Mouse (Mus musculus): Measurements from ENCODE around the gene Wdr18. TPM values are rescaled to one million over a fixed set of nuclear protein-coding genes. Genes with fewer than 3 reads are reported as not detected.

The Wdr18 gene
- polyA plus RNA-seq, 1 experiment from 2014 or later: 83.6 TPM

DNA sequence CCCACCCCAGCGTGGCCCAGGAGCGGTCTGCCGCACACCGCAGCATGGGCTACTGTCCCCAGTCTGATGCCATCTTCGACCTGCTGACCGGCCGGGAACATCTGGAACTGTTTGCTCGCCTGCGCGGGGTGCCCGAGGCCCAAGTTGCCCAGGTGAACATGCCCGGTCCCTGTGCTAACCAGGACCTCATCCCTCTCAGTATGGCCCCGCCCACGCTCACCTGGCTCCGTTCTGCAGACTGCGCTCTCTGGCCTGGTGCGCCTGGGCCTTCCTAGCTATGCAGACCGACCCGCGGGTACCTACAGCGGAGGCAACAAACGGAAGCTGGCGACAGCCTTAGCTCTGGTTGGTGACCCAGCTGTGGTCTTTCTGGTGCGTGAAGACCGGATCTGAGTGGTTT, 53.7 kb downstream of the Wdr18 start:
- 30% methylated on average over 25 of the region's 25 CpGs for WGBS
- Histone ChIP-seq H3K36me3 (peaks cover 13% of the 10 kb centered on the region), H3K4me1 (peaks cover 14% of the 10 kb centered on the region), H3K4me2 (no peak overlapping the region), H3K4me3 (no peak overlapping the region), H3K27ac (no peak overlapping the region), H3K9ac (no peak overlapping the region), H3K9me3 (peaks cover 10% of the 10 kb centered on the region; the same call in 1 of the 2 replicates), H3K27me3 (peaks cover 54% of the 10 kb centered on the region)
- no peak for ATAC-seq (ENCODE audit: insufficient number of reproducible peaks, low FRiP score, low TSS enrichment, low read depth)

DNA sequence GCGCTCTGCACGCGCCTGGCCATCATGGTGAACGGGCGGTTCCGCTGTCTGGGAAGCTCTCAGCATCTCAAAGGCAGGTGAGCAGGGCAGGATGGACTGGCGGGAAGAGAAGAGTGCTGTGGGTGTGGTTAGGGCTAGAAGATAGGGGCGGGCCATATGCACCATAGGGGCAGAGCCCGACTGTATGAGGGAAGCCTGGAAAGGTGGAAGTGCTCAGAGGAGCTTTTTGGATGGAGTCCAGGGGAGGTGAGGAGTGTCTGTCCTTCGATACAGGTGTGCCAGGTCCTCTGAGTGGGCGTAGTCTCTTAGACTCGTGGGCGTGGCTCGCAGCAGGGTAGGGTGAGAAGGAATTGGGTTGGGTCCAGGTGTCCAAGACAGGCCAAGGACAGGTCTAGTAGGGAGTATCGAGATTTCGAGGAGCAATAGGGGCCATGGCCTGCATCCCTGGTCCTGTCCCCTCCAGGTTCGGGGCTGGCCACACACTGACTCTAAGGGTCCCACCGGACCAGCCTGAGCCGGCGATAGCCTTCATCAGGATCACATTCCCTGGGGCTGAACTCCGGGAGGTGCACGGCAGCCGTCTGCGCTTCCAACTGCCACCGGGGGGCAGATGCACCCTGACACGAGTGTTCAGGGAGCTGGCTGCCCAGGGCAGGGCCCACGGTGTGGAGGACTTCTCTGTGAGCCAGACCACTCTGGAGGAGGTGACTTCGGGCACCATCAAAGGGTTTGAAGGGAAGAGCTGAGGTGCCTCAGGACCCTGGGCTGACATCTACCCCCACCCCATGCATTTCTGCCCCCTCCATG, 54.7 kb downstream of the Wdr18 start:
- peaks cover 12% of the 10 kb centered on the region for H3K36me3 ChIP-seq
- H3K27ac ChIP-seq: no peak overlapping the region
- no peak overlapping the region for H3K9ac ChIP-seq
- peaks cover 54% of the 10 kb centered on the region for H3K27me3 ChIP-seq
- ATAC-seq (ENCODE audit: insufficient number of reproducible peaks, low FRiP score, low TSS enrichment, low read depth): no peak
- WGBS: 16% methylated on average over 28 of the region's 28 CpGs
- no peak overlapping the region for H3K4me3 ChIP-seq
- H3K4me1 ChIP-seq: peaks cover 25% of the 10 kb centered on the region
- H3K9me3 ChIP-seq: peaks cover 10% of the 10 kb centered on the region; the same call in 1 of the 2 replicates
- no peak overlapping the region for H3K4me2 ChIP-seq

DNA sequence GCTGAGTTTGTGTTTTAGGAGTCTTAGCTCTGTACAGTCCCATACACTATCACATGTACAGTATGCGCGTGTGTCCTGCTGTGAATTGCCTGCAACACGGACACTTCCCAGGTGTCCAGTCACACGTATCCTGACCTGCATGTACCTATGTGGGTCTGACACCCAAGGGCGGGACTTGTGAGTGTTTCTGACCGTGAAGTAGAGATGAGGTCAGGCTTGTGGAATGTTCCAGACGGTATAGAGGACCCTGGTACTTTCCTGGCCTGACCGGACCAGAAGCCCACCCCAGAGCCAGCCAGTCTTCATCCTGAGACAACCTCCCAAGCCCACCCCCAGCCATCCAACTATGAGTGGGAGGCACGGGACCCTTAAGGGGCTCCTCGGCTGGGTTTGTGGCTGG, 55.6 kb downstream of the Wdr18 start:
- H3K9ac ChIP-seq: no peak overlapping the region
- 0 out of 2 replicates have a peak, but pooled peaks cover 5% of the 10 kb centered on the region for H3K36me3 ChIP-seq
- 71% methylated on average over 10 of the region's 10 CpGs for WGBS
- no peak overlapping the region for H3K27ac ChIP-seq
- H3K27me3 ChIP-seq: peaks cover 54% of the 10 kb centered on the region
- H3K4me3 ChIP-seq: no peak overlapping the region
- H3K9me3 ChIP-seq: 0 out of 2 replicates have a peak, but pooled peaks cover 4% of the 10 kb centered on the region
- ATAC-seq (ENCODE audit: insufficient number of reproducible peaks, low FRiP score, low TSS enrichment, low read depth): no peak
- peaks cover 34% of the 10 kb centered on the region for H3K4me1 ChIP-seq
- no peak overlapping the region for H3K4me2 ChIP-seq

DNA sequence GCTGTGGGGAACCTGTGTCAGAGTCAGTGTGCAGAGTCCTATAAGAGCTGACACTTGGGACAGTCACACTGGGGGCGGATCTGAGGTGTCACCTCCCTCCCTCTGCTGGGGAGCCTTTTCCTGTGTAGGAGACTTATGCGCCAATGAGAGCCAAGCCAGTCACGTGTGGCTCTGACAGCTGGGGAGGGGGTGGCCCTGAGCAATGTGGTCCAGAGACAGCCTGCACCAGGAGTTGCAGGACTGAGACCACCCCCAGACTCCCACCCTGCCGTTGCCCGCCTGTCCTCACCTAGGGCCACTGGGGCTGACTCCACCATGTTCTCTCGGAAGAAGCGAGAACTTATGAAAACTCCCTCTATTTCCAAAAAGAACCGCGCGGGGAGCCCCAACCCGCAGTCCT, 56.6 kb downstream of the Wdr18 start, which contains the start of gene Arhgap45:
TSS of gene Arhgap45 (plus strand) at position 143 of the 400 bp plus-strand sequence.
- Histone ChIP-seq H3K4me3 (peak within 1 kb of the TSS; percentile 10; the same call in 1 of the 2 replicates), H3K9me3 (no peaks in the 10 kb centered on the region)

GRCm38 (mm10) chr10:80016931-80017330, 57.0 kb downstream of the Wdr18 start:
- peak overlapping the region; percentile 10; the same call in 1 of the 2 replicates for H3K4me3 ChIP-seq
- no peak overlapping the region for H3K4me2 ChIP-seq
- no peaks in the 10 kb centered on the region for H3K9me3 ChIP-seq
- H3K36me3 ChIP-seq: no peaks in the 10 kb centered on the region
- 81% methylated on average over 10 of the region's 10 CpGs for WGBS
- peaks cover 34% of the 10 kb centered on the region for H3K4me1 ChIP-seq
- no peak overlapping the region for H3K9ac ChIP-seq
- ATAC-seq (ENCODE audit: insufficient number of reproducible peaks, low FRiP score, low TSS enrichment, low read depth): no peak
- H3K27me3 ChIP-seq: peaks cover 50% of the 10 kb centered on the region
- no peak overlapping the region for H3K27ac ChIP-seq

More for the DNA sequence above, 56.6 kb downstream of the Wdr18 start, which contains the start of gene Arhgap45:
- no peaks in the 10 kb centered on the region for H3K36me3 ChIP-seq
- ATAC-seq (ENCODE audit: insufficient number of reproducible peaks, low FRiP score, low TSS enrichment, low read depth): no peak
- H3K9ac ChIP-seq: no peak within 1 kb of the TSS
- peaks cover 34% of the 10 kb centered on the region for H3K4me1 ChIP-seq
- WGBS: 60% methylated on average over 11 of the region's 11 CpGs
- H3K27me3 ChIP-seq: peaks cover 54% of the 10 kb centered on the region
- H3K27ac ChIP-seq: no peak within 1 kb of the TSS
- H3K4me2 ChIP-seq: no peak within 1 kb of the TSS

DNA sequence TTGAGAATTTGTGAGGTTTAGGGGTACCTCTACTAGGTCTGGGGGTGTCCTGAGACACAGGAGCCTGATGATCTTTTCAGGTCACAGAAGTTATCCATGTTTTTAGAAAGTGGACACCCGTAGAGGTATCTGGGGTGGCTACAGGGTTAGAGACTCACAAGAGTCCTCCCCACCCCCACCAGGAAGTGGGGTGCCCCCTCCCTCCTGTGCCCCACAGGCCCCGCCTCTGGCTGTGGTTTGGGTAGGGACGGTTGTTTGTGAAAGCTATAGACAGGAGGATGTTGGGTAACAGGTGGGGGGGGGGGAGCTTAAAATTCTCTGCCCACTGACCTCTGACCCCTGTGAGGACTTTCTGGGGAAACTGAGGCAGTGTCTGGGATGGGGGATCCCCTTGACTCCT, 57.4 kb downstream of the Wdr18 start:
- Histone ChIP-seq H3K4me3 (no peak overlapping the region), H3K9ac (no peak overlapping the region), H3K27me3 (peaks cover 46% of the 10 kb centered on the region), H3K36me3 (no peaks in the 10 kb centered on the region), H3K4me1 (peaks cover 34% of the 10 kb centered on the region), H3K27ac (no peak overlapping the region), H3K9me3 (no peaks in the 10 kb centered on the region), H3K4me2 (no peak overlapping the region)
- WGBS: 71% methylated on average over 3 of the region's 3 CpGs
- no peak for ATAC-seq (ENCODE audit: insufficient number of reproducible peaks, low FRiP score, low TSS enrichment, low read depth)

- Histone ChIP-seq H3K4me3 (no peak overlapping the region), H3K27ac (no peak overlapping the region), H3K4me2 (no peak overlapping the region), H3K36me3 (no peaks in the 10 kb centered on the region), H3K9me3 (no peaks in the 10 kb centered on the region), H3K9ac (no peak overlapping the region), H3K4me1 (peaks cover 34% of the 10 kb centered on the region), H3K27me3 (peaks cover 42% of the 10 kb centered on the region)
- WGBS: 82% methylated on average over 14 of the region's 14 CpGs
- ATAC-seq (ENCODE audit: insufficient number of reproducible peaks, low FRiP score, low TSS enrichment, low read depth): no peak
These were observed 57.8 kb downstream of the Wdr18 start for GRCm38 (mm10) chr10:80017771-80018170.

DNA sequence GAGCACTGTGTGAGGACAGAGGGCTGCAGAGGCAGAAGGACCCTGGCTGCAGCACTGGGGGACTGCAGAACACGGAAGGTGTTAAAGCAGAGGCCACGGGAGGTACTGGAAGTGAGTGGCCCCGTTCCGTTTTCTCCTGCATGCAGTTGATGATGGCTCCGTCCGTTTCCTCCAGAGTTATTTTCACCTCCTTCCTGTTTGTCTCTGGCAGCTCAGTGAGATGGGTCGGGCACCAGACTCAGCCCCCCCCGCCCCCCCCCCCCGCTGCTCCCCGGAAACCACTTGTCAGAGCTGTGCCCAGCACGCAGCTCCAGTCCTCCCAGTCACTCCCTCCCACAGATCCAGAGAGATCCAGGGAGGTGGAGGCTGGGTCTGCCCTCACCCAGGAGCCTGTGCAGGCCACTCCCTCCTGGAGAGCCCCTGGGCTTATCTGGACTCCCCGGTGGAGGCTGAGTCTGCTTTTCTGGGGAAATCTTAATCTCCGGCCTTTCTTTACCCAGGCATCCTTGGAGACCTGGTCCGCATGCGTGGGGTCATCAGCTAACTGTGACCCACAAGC, 58.9 kb downstream of the Wdr18 start:
- no peak overlapping the region for H3K4me2 ChIP-seq
- peaks cover 30% of the 10 kb centered on the region for H3K4me1 ChIP-seq
- 7% methylated on average over 15 of the region's 15 CpGs for WGBS
- H3K36me3 ChIP-seq: no peaks in the 10 kb centered on the region
- no peak overlapping the region for H3K9ac ChIP-seq
- H3K4me3 ChIP-seq: no peak overlapping the region
- H3K9me3 ChIP-seq: no peaks in the 10 kb centered on the region
- no peak for ATAC-seq (ENCODE audit: insufficient number of reproducible peaks, low FRiP score, low TSS enrichment, low read depth)
- H3K27ac ChIP-seq: no peak overlapping the region
- peaks cover 31% of the 10 kb centered on the region for H3K27me3 ChIP-seq

- Histone ChIP-seq H3K4me2 (peak overlapping the region; percentile 37), H3K9ac (0 out of 2 replicates have a peak overlapping the region, but pooled peaks have one; percentile 18), H3K27ac (no peak overlapping the region; the same call in 1 of the 2 replicates), H3K9me3 (no peaks in the 10 kb centered on the region), H3K27me3 (peaks cover 23% of the 10 kb centered on the region), H3K4me3 (peak overlapping the region; percentile 21), H3K4me1 (peaks cover 30% of the 10 kb centered on the region), H3K36me3 (no peaks in the 10 kb centered on the region)
- 0 out of 2 replicates have a peak, but pooled peaks have one; percentile 15 for ATAC-seq (ENCODE audit: insufficient number of reproducible peaks, low FRiP score, low TSS enrichment, low read depth)
- 9% methylated on average over 20 of the region's 20 CpGs for WGBS
These were observed 59.6 kb downstream of the Wdr18 start for GRCm38 (mm10) chr10:80019471-80020131.

Data from limb, embryonic 15.5 days (tissue).